Mouse (Mus musculus) granulocyte monocyte progenitor cell, adult 5-6 weeks (primary cell): ENCODE data around the gene Pdcd2. TPM values are rescaled to one million over a fixed set of nuclear protein-coding genes. Genes with fewer than 3 reads are reported as not detected.
"Not testable (repeated sequence)": the region's sequence is repeated elsewhere in the genome, so short reads cannot be mapped to it uniquely, and the experiment has no call there.

Source experiments
- ATAC-seq: replicated peaks from 2 replicates; pipeline ENCODE4 v1.8.0; 2016; ENCODE audit warnings: mild to moderate bottlenecking, moderate TSS enrichment, inconsistent platforms; ENCODE audit not compliant: poor library complexity, severe bottlenecking
- total RNA-seq, 2 experiments: library from RNA; stranded (forward) in 1 of 2; stranded (reverse) in 1 of 2; fragments of 200-712, 200-1000 nt in 1 of 2; fragments of >200 nt in 1 of 2; fragmentation: Nextera tagmentation in 1 of 2; gene quantifications; 2 replicates each; pipeline ENCODE4 v1.2.3; 2014 to 2017

Gene Pdcd2
- total RNA-seq (2014; fragmentation: Nextera tagmentation) (51.3 and 62.2 TPM in 2 replicates), total RNA-seq (2017) (82.6 and 88.5 TPM in 2 replicates)

DNA sequence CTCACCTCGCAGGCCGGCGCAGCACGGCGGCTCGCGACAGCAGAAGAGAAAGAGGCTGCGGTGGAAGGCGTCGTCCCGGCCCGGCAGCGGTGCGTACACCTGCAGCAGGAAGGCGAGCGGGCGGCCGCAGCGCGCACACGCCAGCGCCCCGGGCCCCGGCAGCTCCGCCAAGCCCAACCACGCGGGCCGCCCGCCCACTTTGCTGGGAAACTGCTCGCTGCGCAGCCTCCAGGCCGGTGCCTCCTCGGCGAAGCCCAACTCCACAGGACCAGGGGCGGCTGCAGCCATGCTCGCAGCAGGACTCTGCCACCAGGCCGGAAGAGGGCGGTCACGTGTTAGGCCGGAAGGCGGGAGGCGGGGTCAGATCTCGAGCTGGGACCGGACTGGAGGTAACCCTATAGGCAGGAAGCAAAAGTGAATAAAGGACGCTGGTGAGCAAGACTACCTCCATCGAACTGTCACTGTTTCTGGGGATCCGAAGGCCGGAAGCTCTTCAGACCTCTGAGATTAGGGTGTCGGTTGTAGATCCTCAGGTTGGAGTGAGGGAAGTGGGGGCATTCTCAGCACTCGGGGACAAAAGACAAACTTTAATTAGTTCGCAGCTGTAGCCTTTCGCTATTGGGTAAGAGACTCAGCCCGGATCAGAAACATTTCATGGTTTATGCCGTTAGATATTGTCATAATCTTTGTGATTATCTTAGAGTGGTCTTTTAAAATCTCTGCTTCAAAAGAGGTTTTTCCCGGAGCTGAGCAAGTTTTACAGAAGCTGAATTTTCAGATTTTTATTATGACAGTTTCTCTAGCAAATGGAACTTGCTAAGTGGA is at the start of gene Pdcd2:
Gene Pdcd2, minus strand, starts transcription at position 316 of the 825 bp plus-strand sequence.
- ATAC-seq, result peak; percentile 92

DNA sequence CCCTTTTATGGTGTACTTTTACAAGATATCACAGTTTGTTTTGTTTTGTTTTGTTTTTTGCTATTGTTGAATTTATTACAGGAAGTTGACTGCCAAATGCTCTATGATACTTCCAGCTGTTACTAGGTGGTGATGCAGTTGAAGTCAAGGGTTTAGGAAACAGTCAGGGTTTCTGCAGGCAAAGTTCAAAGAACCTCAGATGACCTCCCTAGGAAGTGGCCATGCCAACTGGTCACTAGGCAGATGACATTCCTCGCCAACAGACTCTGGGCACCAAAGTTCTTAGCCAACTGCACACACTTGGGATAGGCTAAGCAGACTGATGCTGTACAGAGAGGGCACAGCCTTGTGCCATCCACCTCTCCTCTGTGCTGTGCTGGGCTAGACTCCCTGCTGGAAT is 48.0 kb upstream of the Pdcd2 start:
- ATAC-seq, result no peak

DNA sequence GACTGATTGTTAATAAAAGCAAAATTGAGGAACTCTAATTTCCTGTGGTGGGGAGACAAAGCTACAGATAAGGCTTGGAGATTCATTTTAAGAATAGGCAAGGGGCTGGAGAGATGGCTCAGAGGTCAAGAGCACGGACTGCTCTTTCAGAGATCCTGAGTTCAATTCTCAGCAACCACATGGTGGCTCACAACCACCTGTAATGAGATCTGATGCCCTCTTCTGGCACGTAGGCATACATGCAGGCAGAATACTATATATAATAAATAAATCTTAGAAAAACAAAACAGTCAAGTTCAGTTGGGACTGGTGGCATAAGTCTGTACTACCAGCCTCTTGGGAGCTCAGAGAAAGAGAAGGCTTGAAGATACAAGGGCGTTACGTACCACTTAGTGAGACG is 39.8 kb upstream of the Pdcd2 start:
- no peak for ATAC-seq

DNA sequence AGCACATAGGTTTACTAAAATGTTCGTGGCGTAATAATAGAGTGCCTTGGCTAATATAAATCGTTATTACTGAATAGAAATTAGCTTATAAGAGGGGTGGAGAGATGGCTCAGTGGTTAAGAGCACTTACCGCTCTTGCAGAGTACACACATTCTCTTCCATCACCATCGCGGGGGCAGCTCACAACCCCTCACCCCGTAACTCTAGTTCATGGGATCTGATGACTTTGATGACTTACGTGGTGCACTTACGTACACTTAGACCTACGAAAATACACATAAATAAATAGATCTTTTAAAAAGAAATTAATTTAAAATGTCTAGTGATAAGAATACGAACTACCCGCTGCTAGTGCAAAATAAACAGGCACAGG is 37.8 kb upstream of the Pdcd2 start:
- ATAC-seq, result no peak

DNA sequence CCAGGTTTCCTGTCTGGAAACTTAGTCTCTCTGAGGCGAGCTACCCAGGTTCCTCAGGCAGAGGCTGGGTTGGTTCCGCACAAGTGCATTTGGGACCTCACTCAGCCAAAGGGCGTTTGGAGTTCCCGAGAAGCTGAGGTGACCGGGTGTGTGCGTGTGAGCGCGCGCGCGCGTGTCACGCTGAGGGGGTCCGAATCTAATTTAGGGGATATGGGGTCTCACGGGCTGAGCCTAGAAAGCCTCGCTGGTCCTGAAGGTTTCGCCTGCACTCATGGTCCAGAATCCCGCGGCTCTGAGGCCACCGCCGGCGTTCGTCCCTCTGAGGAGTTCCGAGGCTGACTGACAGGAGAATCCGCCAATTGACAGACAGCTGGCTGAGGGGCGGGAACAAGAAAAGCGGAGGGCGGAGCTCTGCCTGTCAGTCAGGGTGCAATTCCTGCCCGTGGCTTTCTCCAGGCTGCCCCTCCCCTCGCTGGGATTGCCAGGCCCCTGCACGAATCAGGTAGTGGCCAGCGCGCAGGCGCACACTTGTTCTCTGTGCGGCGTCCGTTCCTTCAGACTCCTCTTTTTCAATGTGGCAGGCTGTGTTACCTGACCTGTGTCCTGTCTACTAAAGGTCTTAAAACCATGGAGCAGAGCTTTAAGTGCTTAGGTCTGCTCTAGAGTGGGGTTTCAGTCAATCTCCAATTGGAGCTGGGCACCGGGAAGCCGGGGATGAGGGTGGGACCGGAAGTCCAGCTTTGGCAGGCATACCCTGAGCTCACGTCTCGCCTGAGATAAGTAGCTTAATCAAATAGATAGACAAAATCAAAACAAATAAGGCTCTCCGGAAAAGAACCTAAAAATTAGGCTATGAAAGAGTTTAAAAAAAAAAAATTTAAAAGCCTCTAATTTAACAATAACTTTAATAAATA is 37.2 kb upstream of the Pdcd2 start, which contains the start of gene Prdm9:
Gene Prdm9, minus strand, starts transcription at position 341 of the 914 bp plus-strand sequence.
- peak; percentile 99 for ATAC-seq

DNA sequence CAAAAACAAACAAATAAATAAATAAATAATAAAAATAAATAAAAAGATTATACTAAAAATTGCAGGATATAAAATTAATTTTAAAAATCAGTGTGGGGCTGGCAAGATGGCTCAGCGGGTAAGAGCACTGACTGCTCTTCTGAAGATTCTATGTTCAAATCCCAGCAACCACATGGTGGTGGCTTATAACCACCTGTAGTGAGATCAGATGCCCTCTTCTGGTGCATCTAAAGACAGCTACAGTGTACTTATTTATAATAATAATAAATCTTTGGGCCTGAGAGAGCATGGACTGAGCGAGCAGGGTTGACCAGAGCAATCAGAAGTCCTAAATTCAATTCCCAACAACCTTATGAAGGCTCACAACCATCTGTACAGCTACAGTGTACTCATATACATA is 32.8 kb upstream of the Pdcd2 start:
- no peak for ATAC-seq

DNA sequence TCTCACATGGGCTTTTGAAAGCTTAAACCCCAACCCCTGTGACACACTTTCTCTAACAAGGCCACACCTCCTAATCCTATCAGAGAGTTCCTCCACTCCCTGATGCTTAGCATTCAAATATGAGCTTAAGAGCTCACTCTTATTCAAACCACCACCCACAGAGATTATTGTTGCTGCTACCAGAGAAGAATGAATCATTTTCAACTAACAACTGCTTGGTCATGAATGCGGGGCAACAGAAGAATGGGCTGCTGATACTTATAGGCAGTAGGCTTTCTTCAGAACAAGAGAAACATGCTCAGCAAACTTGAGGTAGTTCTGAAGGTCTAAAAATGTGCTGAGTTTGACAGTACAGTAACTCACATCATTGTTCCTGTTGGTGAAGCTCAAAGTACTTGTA is 22.6 kb upstream of the Pdcd2 start:
- ATAC-seq, result no peak

DNA sequence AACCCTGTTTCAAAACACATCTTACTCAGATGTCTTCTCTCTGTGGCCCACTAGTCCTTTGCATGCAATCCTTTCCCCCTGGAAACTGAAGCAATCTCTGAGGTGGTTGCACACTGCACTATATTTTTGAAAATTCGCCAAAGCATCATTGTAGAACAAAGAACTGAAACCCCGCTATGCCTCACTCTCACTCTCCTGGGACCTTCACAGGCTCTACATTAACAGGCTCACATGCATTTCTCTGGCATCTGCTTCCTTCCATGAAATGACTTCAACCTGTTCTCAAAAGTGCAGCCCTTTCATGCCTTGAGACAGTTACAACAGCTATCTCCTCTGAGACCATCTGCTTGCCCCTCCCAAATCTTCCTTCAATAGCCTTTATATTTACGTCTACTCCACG is 19.3 kb upstream of the Pdcd2 start:
- no peak for ATAC-seq

DNA sequence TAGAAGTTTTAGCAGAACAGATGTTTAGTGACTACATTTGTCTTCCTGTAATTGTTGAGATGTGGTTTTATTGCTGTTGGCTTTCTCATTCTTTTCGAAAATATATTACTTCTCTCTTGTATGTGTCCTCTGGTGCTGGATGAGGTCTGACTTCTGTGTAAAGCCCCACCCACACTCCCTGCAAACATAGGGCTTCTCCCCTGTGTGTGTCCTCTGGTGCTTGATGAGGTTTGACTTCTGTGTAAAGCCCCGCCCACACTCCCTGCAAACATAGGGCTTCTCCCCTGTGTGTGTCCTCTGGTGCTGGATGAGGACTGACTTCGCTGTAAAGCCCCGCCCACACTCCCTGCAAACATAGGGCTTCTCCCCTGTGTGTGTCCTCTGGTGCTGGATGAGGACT is 16.8 kb upstream of the Pdcd2 start:
- ATAC-seq, result not testable (repeated sequence)

DNA sequence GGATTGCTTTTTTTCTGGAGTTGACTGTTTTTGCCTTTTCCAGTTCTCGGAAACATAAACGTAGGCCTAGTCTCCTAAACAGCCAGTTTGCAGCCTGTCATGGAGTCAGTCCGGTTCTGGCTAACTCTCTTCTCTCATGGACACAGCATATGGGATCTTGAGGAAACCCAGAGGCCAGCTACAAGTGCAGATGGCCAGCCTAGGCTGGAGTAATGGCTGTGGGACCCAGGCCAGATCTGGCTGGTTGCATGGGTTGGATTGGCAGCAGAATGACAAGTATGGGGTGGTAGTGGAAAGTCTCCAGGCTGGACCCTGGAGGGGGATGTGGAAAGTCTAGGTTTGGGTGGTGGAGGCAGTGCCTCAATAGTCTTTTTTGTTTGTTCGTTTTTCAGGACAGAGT is 13.2 kb upstream of the Pdcd2 start:
- ATAC-seq, result no peak

DNA sequence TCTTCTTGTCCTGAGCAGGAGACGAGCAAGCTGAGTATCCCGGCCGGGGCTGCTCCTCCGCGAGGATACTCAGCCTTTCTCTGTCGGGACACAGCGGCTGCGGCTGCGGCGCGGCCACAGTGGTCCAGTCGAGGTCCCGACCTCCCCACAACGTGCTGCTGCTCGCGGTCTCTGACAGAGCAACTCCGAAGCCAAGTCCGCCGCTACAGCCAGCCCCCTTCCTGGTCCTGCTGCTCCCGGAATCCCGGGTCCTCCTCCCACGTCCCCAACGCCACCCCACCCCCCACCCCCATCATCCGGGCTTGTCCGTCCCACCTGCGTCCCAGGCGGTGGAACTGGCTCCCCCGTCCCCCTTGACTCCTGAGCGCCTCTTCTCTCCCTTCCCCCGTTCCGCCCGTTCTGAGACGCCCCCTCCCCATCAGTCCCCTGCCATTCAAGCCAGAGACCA is 9.4 kb upstream of the Pdcd2 start:
- peak; percentile 24 for ATAC-seq

DNA sequence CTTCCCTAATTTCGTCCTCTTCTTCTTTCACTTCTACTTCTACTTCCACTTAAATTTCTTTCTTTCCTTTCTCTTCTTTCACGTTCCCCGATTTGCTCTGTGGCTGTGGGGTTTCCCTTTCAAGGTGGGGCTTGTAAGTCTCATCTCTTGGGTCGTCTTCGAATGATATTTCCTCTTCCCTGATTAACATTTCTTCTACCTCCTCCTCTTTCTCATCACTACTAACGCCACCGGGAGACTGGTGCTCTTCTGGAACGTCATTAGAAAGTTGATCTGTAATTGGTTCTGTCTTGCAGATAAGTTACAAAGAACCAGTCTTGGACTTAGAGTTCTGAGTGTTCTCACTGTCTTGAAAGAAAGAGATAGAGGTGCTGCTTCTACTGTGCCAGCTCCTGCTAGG is 8.8 kb upstream of the Pdcd2 start:
- ATAC-seq, result peak; percentile 38

DNA sequence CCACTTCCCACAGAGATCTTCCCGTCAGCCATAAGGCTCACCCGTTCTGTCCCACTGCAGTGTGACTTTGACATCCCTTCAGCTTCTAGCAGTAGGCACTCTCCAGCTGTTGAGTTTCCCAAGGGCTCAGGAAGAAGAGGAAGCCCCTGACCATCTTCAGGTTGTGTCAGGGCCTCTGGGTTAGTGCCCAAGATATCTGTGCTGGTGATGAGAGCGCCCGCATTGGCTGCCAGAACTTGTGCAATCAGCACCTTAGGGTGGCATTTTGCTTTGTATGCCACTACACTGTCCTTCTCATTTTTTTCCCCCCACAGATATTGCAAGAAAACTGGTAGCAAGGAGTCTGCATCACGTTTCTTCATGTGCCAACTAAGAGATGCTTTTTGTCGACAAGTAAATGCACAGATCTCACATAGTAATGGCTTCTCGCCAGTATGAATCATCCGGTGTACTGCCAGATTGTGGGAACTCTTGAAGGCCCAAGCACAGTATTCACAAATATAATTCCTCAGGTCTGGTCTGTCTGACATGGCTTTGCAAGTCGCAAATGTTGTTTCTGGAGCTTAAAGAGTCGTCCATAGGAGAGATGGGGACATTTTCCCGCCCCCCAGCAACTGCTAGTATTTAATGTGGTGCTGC is 8.2 kb upstream of the Pdcd2 start:
- peak; percentile 90 for ATAC-seq

DNA sequence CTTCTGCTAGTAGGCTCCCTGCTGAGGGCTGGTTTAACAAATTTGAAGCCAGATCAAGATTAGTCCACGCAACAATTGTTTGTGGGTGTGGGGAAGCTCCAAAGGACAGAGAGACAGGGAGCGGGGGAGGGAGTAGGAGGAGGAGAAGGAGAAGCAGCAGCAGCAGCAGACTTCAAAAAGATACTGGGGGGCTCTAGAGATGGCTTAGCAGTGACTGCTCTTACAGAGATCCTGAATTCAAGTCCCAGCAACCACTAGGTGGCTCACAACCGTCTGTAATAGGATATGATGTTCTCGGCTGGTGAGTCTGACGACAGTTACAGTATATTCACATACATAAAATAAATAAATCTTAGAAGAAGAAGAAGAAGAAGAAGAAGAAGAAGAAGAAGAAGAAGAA is 3.0 kb upstream of the Pdcd2 start:
- ATAC-seq, result no peak

DNA sequence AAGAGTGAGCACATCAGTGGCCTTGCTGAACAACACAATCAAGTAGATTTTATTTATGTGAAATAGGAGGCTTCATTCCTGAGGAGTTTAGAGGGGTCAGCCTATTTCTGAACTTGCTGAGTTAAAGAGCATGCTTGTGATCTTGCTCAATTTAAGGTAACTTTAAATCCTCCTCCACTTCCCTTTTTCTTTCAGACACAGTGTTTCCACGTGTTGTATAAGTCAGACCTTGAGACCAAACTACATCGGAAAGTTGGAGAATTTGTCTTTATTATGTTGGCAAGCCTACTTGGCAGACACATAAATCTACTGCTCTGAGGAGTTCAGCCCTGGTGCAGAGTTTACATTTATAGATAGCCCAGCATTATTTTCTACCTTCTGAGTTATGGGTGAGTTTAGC is 1.8 kb upstream of the Pdcd2 start:
- ATAC-seq, result peak; percentile 28

DNA sequence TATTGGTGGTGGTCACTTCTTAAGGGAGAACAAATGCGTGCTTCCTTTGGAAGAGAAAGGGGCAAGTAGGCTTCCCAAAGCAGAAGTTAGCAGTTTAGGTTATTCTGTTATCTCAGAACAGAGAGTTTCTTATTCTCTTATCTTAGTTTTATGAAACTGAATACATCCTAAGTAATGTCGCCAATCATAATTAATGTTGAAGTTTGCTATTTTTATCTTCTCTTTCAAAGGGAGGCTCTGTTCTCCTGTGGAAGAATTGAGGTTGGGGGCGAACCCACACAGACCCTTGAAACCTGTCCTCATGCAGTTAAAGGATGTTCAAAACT is 673 bp upstream of the Pdcd2 start:
- ATAC-seq, result no peak

DNA sequence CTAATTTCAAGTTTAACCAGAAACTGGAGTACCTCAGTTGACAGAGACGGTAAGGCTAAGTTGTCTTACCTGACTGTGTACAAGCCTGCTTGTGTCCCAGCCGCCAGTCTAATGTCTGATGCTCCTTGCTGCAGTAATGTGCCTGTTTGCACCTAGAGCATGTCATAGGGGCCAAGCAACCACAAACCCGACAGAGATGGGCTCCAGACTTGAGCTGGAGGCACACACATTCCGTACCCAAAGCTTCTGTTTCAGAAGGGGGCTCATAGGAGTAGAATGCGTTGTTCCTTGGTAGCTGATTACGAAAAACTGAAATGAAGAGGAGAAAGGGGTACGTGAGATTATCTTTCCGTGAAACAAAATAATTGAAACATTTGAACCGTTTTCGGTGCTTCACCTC is 797 bp downstream of the Pdcd2 start:
- ATAC-seq, result no peak

DNA sequence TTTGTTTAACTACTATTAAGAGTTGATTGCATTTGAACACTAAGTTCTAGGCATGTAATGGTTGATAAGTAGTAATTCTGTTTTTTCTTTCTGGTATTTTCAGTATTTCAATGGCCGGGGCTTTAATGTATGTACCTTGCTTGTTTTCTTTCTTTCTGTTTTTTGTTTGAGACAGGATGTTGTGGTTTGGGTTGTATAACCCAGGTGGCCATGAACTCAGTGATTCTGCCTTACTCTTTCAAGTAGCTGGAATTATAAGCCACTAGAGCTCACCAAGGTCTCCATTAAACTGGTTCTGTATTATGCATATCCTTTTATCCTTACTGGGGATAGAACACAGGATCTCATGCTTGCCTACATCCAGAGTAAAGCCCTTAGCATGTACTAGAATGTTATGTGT is 8.3 kb downstream of the Pdcd2 start:
- ATAC-seq, result no peak

DNA sequence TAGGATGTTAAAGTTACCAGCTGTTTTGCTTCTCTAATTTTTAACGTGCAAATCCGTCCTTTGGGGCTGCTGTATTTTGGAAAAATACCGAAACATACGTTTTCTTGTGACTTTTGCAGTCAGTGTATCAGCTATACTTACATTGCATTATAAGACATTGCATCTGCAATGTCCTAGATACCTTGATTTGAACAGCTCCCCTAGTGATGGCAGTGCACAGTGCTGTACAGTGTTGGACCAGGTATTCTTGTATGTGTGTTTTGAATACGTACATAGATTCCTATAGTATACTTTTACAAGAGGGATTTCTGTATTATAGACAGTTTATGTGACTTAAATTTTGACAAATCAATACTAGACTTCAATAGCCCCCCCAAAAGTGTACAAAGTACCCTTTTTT is 8.9 kb downstream of the Pdcd2 start:
- no peak for ATAC-seq

DNA sequence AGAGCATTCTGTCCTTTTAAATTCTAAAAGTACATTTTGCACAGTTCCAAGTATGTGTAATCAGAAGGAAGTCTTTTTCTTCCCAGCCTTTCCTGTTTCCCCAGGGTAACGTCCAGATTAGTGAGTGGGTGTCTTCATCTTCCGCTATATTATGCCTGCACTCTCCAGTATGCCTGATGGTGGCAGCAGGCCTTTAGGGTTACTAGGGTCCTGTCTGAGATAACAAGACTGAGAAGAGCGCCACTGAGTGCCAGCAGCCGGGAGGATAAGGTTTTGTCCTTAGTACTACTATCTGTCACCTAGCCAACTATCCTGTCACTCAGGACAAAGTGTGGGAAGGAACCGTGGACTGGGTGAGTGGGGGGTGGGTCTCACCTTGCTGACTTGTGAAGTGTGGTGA is 9.3 kb downstream of the Pdcd2 start:
- no peak for ATAC-seq

DNA sequence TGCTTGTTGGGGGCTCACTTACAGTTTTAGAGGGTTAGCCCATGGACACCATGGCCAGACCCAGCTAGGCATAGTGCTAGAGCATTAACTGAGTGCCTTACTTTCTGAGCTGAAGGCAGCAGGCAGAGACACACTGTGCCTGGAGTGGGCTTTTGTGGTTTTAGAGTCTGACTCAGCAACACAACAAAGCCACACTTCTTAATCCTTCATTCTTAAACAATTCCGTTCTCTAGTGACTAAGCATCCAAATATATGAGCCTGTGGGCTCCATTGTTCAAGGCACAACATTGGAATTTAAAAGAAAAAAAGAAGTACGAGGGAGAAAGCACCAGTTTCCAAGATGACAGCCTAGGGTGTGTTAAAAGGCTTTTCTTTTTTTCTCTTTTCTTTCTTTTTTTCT is 16.4 kb downstream of the Pdcd2 start:
- ATAC-seq, result no peak
